Mouse (Mus musculus) liver, postnatal 0 days (tissue): ENCODE measurements around the gene Pkn1. TPM values are rescaled to one million over a fixed set of nuclear protein-coding genes. Genes with fewer than 3 reads are reported as not detected.

ENCODE experiments used
- ATAC-seq: fragments of 200-750 bp; cut with Nextera tagmentation; 2 replicates; pipeline ENCODE4 v1.8.0; 2017; ENCODE audit warnings: mild to moderate bottlenecking, moderate library complexity
- DNase-seq: peaks from one replicate; pipeline ENCODE4 v3.0.0-alpha.2; 2016
- H3K27ac ChIP-seq: fragments of 300-500 bp; sonication (generic); 2 replicates; pipeline ENCODE4 v1.5.1; 2014; ENCODE audit warnings: antibody characterized with exemption, moderate library complexity, mild to moderate bottlenecking, low read depth
- H3K27me3 ChIP-seq: fragments of 300-500 bp; sonication (generic); 2 replicates; pipeline ENCODE4 v1.6.1; 2014; ENCODE audit warnings: low read length, control low read depth, mixed read lengths; ENCODE audit not compliant: insufficient read depth
- H3K36me3 ChIP-seq: fragments of 300-500 bp; sonication (generic); replicated peaks from 2 replicates; pipeline ENCODE4 v1.6.1; 2014; ENCODE audit warnings: mild to moderate bottlenecking, control low read depth, low read length, moderate library complexity, mixed read lengths; ENCODE audit not compliant: insufficient read depth
- H3K4me1 ChIP-seq: fragments of 300-500 bp; sonication (generic); 2 replicates; pipeline ENCODE4 v1.6.1; 2014; ENCODE audit warnings: antibody characterized with exemption, mild to moderate bottlenecking, control low read depth; ENCODE audit not compliant: insufficient read depth
- H3K4me2 ChIP-seq: fragments of 300-500 bp; sonication (generic); 2 replicates; pipeline ENCODE4 v1.6.1; 2014; ENCODE audit warnings: low read depth, mild to moderate bottlenecking, low read length, moderate library complexity, mixed read lengths
- H3K4me3 ChIP-seq: fragments of 300-500 bp; sonication (generic); 2 replicates; pipeline ENCODE4 v1.5.1; 2014; ENCODE audit warnings: low read depth, low read length
- H3K9ac ChIP-seq: fragments of 300-500 bp; sonication (generic); replicated peaks from 2 replicates; pipeline ENCODE4 v1.6.1; 2014; ENCODE audit warnings: mild to moderate bottlenecking, moderate library complexity
- H3K9me3 ChIP-seq: fragments of 300-500 bp; sonication (generic); 2 replicates; pipeline ENCODE4 v1.6.1; 2016; ENCODE audit warnings: mild to moderate bottlenecking, control low read depth, low read length, mixed read lengths
- CTCF ChIP-seq: sonication (generic); IDR thresholded peaks from 2 replicates; pipeline ENCODE4 v1.5.1; 2016; ENCODE audit warnings: antibody characterized with exemption, low read depth
- EP300 ChIP-seq: IDR thresholded peaks from 2 replicates; pipeline ENCODE4 v1.6.1; 2016; ENCODE audit warnings: antibody characterized with exemption, low read depth, mild to moderate bottlenecking
- WGBS: fragments of 180-500 bp; shearing (Covaris S2); extraction: QIAGEN DNeasy Blood & Tissue Kit; methylation state at CpG from one replicate; pipeline ENCODE4 v1.1.7; 2014; ENCODE audit not compliant: insufficient replicate concordance; 5-methylcytosine and 5-hydroxymethylcytosine counted together
- polyA plus RNA-seq: library from polyadenylated mRNA; unstranded; fragments of >200 nt; fragmentation: Nextera tagmentation; extraction: Ambion mirVana; gene quantifications from 2 replicates; pipeline ENCODE4 v1.2.1, GENCODE M21; 2015

Gene Pkn1
- polyA plus RNA-seq, 1 experiment from 2014 or later: 8.5 TPM

- peak overlapping the region; percentile 84 for H3K27ac ChIP-seq
- under 1% methylated on average over 45 of the region's 46 CpGs for WGBS
- DNase-seq (peak; percentile 55), ATAC-seq (peak; percentile 24)
- H3K36me3 ChIP-seq: no peaks in the 10 kb centered on the region
- peak overlapping the region; percentile 94 for H3K9ac ChIP-seq
- TF ChIP-seq CTCF (no peak), EP300 (no peak)
- H3K4me3 ChIP-seq: peak overlapping the region; percentile 97
- no peaks in the 10 kb centered on the region for H3K9me3 ChIP-seq
- H3K4me2 ChIP-seq: peak overlapping the region; percentile 97
- peaks cover 35% of the 10 kb centered on the region for H3K4me1 ChIP-seq
- no peaks in the 10 kb centered on the region for H3K27me3 ChIP-seq
These were observed 46.0 kb downstream of the Pkn1 start for GRCm38 (mm10) chr8:83652744-83653661.

DNA sequence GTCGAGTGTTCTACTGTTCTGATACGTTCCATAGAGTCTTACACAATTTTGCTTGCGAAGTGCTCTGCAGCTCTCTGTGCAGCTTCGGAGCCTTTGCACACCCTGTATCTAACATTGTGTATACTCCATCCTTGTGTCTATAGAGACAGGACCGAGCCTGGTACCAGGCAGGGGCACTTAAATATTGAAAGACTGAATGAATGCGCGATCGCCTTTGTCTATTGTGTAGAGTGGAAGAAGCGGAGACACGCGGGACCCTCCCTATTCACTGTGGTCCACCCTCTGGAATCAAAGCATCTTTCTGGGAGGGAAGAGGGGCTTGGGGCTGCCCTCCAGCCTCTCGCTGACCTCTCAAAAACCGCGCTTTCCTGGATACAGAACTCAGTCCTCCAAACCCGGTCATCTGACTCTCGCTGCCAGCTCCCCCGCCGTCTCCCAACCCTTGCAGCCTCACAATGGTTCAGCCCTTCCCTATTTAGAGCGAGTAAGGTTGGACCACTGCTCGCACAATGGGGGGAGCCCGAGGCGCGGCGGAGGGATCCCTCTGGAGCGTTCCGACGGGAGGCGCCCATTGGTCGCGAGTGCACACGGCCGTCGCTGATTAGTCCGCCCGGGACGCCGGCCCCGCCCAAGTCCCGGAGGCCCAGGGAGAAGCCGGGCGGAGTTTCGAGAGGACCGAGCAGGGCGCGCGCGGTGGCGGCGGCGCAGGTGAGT, 46.8 kb downstream of the Pkn1 start, which contains the start of gene Gipc1:
TSS of gene Gipc1 (plus strand) at position 648 of the 714 bp plus-strand sequence.
- Histone ChIP-seq H3K36me3 (no peaks in the 10 kb centered on the region), H3K4me3 (peak within 1 kb of the TSS; percentile 97), H3K27me3 (no peaks in the 10 kb centered on the region), H3K9me3 (no peaks in the 10 kb centered on the region), H3K4me2 (peak within 1 kb of the TSS; percentile 97), H3K4me1 (peaks cover 30% of the 10 kb centered on the region), H3K27ac (peak within 1 kb of the TSS; percentile 84), H3K9ac (peak within 1 kb of the TSS; percentile 94)
- DNase-seq (peak; percentile 96), ATAC-seq (peak; percentile 98)
- TF ChIP-seq EP300: peak; percentile 80
- TF ChIP-seq CTCF: 0 out of 2 replicates have a peak, but pooled peaks have one; percentile 22
- 6% methylated on average over 42 of the region's 50 CpGs for WGBS

DNA sequence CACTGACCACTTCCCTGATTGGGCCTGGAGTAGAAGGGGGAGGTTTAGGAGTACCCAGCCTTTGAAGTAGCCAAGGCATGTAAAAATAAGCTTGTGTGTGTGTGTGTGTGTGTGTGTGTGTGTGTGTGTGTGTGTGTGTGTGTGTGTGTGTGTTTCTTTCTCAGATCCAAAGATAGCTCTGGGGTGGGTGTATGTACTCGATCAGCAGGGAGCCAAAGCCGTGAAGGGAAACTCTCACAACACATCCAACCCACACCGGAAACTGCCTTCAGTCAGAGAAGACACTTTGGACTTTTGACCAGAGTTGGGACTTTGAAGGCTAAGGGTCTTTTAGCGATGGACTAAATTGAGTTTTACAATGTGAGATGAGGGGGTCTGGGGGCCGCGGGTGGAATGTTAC, 49.3 kb downstream of the Pkn1 start:
- H3K27ac ChIP-seq: no peak overlapping the region
- 87% methylated on average over 6 of the region's 6 CpGs for WGBS
- no peak overlapping the region for H3K4me3 ChIP-seq
- H3K4me1 ChIP-seq: peaks cover 17% of the 10 kb centered on the region
- TF ChIP-seq CTCF (no peak), EP300 (no peak)
- no peaks in the 10 kb centered on the region for H3K36me3 ChIP-seq
- ATAC-seq (no peak), DNase-seq (no peak)
- no peaks in the 10 kb centered on the region for H3K27me3 ChIP-seq
- H3K9ac ChIP-seq: no peak overlapping the region
- H3K9me3 ChIP-seq: no peaks in the 10 kb centered on the region
- no peak overlapping the region for H3K4me2 ChIP-seq

DNA sequence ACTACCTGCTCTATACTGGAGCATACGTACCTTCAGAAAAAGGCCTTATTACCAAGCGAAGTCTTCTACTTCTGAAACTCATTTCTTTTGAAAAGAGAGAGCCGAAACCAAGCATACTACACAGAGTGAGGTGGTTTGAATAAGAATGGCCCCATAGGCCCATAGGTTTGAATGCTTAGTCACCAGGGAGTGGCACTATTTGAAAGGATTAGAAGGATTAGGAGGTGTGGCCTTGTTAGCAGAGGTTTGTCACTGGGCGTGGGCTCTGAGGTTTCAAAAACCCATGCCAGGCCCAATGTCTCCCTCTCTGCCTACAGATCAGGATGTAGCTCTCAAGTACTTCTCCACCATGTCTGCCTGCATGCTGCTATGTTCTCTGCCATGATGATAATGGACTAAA, 50.9 kb downstream of the Pkn1 start:
- H3K4me3 ChIP-seq: no peak overlapping the region
- no peak overlapping the region for H3K27ac ChIP-seq
- H3K9ac ChIP-seq: no peak overlapping the region
- no peaks in the 10 kb centered on the region for H3K9me3 ChIP-seq
- no peak for TF ChIP-seq CTCF
- no peak for TF ChIP-seq EP300
- DNase-seq: no peak
- no peak for ATAC-seq
- H3K4me1 ChIP-seq: peaks cover 5% of the 10 kb centered on the region; the same call in 1 of the 2 replicates
- H3K4me2 ChIP-seq: no peak overlapping the region
- H3K36me3 ChIP-seq: no peaks in the 10 kb centered on the region
- H3K27me3 ChIP-seq: no peaks in the 10 kb centered on the region
- WGBS: 90% methylated on average over 4 of the region's 4 CpGs

- DNase-seq: no peak
- Histone ChIP-seq H3K27ac (no peak overlapping the region), H3K4me1 (peaks cover 5% of the 10 kb centered on the region; the same call in 1 of the 2 replicates), H3K27me3 (no peaks in the 10 kb centered on the region), H3K9me3 (no peaks in the 10 kb centered on the region), H3K36me3 (no peaks in the 10 kb centered on the region), H3K4me2 (no peak overlapping the region), H3K9ac (no peak overlapping the region), H3K4me3 (no peak overlapping the region)
- TF ChIP-seq CTCF: no peak
- TF ChIP-seq EP300: no peak
- WGBS: 90% methylated on average over 11 of the region's 11 CpGs
- no peak for ATAC-seq
These were observed 51.5 kb downstream of the Pkn1 start for GRCm38 (mm10) chr8:83647511-83647910.

- ATAC-seq (no peak), DNase-seq (no peak)
- Histone ChIP-seq H3K36me3 (no peaks in the 10 kb centered on the region), H3K4me1 (no peaks in the 10 kb centered on the region), H3K9me3 (no peaks in the 10 kb centered on the region), H3K4me3 (no peak overlapping the region), H3K9ac (no peak overlapping the region), H3K4me2 (no peak overlapping the region), H3K27ac (no peak overlapping the region), H3K27me3 (no peaks in the 10 kb centered on the region)
- no peak for TF ChIP-seq EP300
- TF ChIP-seq CTCF: no peak
- 53% methylated on average over 5 of the region's 5 CpGs for WGBS
These were observed 59.3 kb downstream of the Pkn1 start for GRCm38 (mm10) chr8:83639649-83640048.
